Mouse (Mus musculus) small intestine, adult 2 months (tissue): ENCODE data around the gene Adamtsl1.

Experiments
- CTCF ChIP-seq: fragments of 200-500 bp; IDR thresholded peaks from 2 replicates; pipeline ENCODE4 v1.5.1; 2012; ENCODE audit warnings: low read depth, mild to moderate bottlenecking, control low read depth, inconsistent platforms, low read length, moderate library complexity, mixed read lengths; ENCODE audit not compliant: insufficient replicate concordance, insufficient read length; ENCODE audit errors: extremely low read depth
- POLR2A ChIP-seq: fragments of 200-500 bp; IDR thresholded peaks from 2 replicates; pipeline ENCODE4 v1.6.1; 2012; ENCODE audit warnings: low read depth, mild to moderate bottlenecking, control low read depth, inconsistent platforms, low read length, moderate library complexity

- TF ChIP-seq CTCF = no peak
- no peak for TF ChIP-seq POLR2A
These were observed 211.0 kb downstream of the Adamtsl1 start for GRCm38 (mm10) chr4:85724999-85725398.
